Mouse (Mus musculus): ENCODE data around the gene Nudcd2. TPM values are rescaled to one million over a fixed set of nuclear protein-coding genes. Genes with fewer than 3 reads are reported as not detected.
"Not testable (repeated sequence)": the region's sequence is repeated elsewhere in the genome, so short reads cannot be mapped to it uniquely, and the experiment has no call there.

The Nudcd2 gene
- total RNA-seq (2021): 10 to 100 TPM in 1 of 2 experiments, 1 to 10 TPM in 1; 8.3 to 13.7 TPM
- long read RNA-seq, experiment 1, transcript Nudcd2-201 (4 exons, 1,577 nt): major isoform, 9 of 16 reads
- long read RNA-seq, experiment 1, partial matches to known transcripts: 0 of 16 reads
- long read RNA-seq, experiment 1, other reads (novel, unspliced or antisense): 7 of 16 reads
- long read RNA-seq, experiment 2, transcript Nudcd2-201 (4 exons, 1,577 nt): major isoform, 19 of 30 reads
- long read RNA-seq, experiment 2, partial matches to known transcripts: 0 of 30 reads
- long read RNA-seq, experiment 2, other reads (novel, unspliced or antisense): 8 of 30 reads

DNA sequence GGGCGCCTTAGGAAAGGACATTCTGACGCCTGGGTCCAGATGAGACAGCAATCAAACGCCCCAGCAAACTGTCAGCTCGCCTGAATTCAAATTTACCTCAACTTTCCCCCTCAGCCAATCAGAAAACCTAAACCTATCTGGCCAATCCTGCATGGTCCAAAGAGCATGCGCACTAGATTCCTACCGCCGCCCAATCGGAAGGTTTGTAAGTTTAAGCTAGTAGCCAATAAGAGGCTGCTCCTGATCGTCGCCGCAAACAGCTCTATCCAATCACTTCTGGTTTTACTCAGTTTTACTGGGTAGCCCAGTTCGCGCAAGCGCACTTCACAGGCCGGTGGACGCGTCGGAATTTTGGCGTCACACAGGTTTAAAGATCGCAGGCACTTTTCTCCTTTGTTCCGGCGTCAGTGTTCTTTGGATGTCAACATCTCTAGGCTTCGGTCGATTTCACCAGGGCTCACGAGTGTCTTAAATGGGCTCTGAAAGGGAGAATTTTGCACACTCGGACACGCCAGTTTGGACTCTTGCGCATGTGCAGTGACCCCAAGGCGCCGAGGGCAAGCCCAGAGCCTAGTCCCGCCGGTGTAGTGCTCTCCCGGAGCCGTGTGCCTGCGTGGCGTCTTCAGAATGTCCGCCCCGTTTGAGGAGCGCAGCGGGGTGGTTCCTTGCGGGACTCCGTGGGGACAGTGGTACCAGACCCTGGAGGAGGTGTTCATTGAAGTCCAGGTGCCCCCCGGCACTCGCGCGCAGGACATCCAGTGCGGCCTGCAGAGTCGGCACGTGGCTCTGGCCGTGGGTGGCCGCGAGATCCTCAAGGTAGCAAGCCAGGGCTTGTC, at the start of gene Nudcd2, which contains the start of gene Hmmr:
TSS of gene Nudcd2 (plus strand) at position 329 of the 836 bp plus-strand sequence.
TSS of gene Hmmr (minus strand) at position 84 of the 836 bp plus-strand sequence.
- peak; percentile 85 for DNase-seq
- intact Hi-C loops (cut with DNase I): loop anchor here (5.0 kb wide), 1 partner anchor 41 kb away; no protein-coding TSS in a partner anchor

DNA sequence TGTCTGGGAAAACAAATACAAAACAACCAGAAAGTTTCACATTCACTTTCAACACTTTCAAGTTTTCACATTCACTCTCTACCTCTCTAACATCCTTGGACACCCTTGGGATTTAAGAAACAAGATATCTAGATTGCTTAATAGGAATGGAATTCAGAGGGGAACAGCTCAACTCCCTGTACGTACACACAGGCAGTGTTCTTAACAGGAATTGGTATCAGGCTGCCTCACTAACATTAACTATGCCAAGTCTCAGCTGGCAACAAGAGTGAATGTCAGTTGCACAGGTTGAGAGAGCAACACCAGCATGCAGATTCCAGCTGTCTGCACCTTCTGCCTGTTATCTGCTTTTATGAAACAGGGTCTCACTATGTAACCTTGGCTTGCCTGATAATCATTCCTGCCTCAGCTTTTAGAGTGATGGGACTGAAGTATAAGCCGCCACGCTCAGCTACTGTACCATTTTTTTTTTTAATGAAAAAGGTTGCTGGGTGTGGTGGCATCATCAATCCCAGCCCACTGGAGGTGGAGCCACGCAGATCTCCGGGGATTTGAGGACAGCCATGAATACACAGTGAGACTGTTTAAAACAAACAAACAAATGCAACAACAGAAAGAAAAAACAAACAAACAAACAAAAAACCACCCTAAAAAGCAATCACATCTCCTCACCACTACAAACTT, 42.9 kb upstream of the Nudcd2 start:
- intact Hi-C loops (cut with DNase I): loop anchor here (5.0 kb wide), 2 partner anchors 42 to 62 kb away; partner anchors contain the start of genes Hmmr and Nudcd2
- DNase-seq: no peak

DNA sequence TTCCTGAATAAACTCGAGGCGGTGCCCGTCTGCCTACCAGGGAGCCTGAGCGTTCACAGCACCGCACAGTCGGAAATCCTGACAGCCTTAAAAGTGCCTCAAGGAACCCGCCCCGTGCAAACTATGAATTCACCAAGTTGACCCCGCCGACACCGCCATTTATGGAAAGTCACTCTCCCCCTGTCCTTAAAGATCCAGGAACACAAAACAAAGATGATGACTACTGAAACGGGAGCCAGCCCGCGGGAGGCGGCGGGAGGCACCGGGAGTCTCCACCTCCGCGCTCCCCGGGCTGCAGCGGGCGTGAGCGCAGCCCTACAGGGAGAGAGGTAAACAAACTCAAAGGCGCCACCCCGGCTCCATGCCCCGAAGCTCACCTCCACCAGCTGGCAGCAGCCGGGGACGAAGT, 41.4 kb upstream of the Nudcd2 start:
- intact Hi-C loops (cut with DNase I): loop anchor here (5.0 kb wide), 2 partner anchors 40 to 60 kb away; partner anchors contain the start of genes Hmmr and Nudcd2
- peak in 1 of 2 experiments; percentile 8 for DNase-seq

DNA sequence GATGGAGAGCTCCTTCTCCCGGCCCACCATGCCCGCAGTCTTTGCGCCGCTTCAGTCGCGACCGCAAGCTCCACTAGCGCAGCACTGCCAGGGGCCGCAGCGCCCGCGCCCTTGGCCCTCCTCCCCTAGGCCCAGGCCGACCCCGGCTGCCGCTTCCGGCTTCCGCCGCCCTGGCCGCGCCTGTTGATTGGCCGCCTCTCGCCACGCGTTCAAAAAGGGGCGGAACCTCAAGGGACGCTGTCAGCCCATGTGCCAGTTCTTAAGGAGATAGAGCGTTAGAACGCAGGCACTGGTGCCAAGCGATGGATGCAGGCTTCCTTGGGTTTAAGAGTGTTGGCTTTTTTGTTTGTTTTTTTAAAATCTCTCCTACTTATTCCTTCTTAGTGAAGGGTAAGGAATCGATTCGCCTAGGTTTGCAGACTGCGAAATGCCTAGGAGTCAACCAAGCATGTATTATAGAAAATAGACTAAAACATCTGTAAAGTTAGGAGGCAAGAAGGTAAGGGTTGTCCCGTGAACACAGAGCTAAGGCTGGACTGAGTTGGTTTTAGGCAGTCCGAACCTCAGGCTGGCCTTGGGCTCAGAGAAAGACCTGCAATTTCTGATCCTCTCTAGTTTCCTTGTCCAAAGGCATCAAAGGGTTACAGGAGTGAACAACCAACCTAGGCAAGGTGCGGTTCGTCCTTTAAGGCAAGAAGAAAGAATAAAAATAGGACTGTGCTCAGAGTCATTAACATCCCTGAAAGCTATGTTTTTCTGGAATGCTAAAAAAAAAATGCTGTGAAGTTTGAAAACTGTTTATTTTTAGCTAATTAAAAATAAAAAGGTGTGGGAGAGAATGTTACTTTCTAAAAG, 40.7 kb upstream of the Nudcd2 start:
- intact Hi-C loops (cut with DNase I): loop anchor here (5.0 kb wide), 2 partner anchors 40 to 60 kb away; partner anchors contain the start of genes Hmmr and Nudcd2
- DNase-seq: peak; percentile 87 to 94

DNA sequence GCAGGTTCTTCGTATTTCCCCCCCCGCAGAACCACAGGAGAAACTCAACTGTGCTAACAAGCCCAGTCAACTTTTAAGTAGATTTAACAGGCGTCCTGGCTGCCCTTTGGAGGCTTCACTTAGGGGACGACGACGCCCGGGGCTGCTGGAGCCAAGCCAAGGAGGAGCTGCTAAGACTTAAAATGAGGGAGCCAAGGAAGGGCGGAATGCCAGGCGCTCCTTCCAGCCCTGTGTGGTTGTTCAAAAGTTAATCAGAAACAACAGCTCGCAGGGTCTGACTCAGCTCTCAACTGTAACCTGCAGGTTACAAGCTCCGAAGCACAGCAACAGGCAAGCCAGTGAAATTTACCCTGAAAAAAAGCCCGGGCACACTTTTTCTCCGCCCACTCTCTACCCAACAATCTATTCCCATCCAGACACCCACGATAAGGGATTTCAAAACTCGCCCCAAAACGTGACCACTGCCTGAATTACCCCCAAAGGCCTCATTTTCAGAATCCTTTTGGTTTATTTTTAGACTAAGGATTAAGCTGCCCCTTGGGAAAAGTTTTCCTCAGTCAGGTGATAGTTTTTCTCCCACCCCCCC, 40.0 kb upstream of the Nudcd2 start:
- DNase-seq: peak; percentile 70 to 71
- intact Hi-C loops (cut with DNase I): loop anchor here (5.0 kb wide), 2 partner anchors 39 to 59 kb away; partner anchors contain the start of genes Hmmr and Nudcd2

DNA sequence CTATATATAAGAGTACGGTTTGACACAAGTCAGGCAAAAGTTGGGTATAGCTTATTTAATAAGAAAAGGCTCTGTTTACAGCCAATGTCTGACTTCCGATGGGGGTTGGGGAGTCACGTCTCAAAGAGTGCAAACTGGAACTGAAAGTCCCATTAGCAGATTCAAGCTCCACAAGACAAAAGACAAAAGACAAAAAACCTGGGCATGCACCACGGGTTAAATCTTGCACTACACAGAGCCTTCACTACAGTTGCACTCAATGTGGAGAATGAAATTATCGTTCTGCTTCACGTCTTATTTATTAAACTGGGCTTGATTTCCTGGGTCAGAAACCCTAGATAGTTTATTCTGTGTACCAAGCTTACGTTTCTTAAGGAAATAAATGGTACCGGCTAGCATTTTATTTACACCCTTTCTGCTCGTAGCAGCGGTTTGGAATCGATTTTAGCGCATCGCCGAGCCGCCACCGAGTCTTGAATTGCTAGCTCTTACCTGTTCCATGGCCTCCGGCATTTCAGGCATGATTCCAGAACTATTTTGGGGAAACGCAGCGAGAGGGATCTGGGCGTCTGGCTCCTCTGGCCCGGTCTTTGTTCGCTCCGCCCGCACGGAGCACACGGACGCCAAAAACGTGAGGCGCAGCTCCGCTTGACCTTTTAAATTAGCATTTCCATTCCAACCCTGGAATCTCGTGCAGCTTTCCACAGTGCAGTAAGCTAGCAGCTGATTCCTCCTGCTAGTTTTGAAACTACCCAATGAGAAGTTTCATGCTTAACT, 39.0 kb upstream of the Nudcd2 start:
- peak; percentile 28 to 51 for DNase-seq
- intact Hi-C loops (cut with DNase I): loop anchor here (5.0 kb wide), 2 partner anchors 38 to 58 kb away; partner anchors contain the start of genes Hmmr and Nudcd2

DNA sequence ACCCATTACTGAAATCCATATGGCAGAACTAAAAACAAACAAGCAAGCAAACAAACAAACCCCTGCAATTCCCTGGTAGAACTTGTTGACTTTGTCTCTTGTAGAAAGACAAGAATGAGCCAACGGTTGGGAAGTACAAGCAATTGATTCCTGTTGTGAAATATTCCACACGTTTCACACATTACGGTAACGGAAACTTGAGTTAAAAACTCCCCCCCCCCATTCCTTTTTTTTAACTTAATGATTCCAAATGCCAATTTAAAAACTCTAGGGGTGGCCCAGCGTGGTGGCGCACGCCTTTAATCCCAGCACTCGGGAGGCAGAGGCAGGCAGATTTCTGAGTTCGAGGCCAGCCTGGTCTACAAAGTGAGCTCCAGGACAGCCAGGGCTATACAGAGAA, 38.4 kb upstream of the Nudcd2 start, which contains the start of gene Mat2b:
TSS of gene Mat2b (minus strand) at position 101 of the 400 bp plus-strand sequence.
- no peak for DNase-seq
- intact Hi-C loops (cut with DNase I): no loop called here

DNA sequence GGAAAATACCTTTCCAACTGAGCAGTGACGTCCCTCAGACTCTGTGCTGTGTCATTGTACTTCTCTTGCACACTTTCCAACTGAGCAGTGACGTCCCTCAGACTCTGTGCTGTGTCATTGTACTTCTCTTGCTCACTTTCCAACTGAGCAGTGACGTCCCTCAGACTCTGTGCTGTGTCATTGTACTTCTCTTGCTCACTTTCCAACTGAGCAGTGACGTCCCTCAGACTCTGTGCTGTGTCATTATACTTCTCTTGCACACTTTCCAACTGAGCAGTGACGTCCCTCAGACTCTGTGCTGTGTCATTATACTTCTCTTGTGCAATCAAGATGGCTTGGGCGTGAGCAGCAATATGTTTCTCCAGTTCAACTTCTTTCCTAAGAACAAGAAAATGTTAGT, 23.6 kb upstream of the Nudcd2 start:
- DNase-seq; intact Hi-C loops (cut with DNase I): not testable (repeated sequence)

DNA sequence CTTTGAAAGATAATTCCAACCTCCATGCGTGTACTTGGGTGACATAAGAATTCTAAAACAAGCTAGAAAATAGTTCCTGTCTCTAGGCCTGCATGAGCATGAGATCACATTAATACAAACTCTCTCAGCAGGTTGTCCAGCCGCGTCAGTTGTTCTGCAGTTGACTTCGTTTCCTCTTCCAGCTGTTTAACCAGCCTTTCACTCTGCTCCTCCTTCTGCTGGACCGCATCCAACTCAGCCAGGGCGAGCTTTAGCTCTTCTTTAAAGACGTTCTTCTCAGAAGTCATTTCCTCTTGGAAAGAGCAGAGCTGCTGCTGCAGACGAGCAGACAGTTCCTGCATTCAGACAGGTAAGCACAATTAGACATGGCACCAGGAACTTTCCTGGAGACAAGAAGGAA, 19.6 kb upstream of the Nudcd2 start:
- intact Hi-C loops (cut with DNase I): no loop called here
- no peak for DNase-seq

DNA sequence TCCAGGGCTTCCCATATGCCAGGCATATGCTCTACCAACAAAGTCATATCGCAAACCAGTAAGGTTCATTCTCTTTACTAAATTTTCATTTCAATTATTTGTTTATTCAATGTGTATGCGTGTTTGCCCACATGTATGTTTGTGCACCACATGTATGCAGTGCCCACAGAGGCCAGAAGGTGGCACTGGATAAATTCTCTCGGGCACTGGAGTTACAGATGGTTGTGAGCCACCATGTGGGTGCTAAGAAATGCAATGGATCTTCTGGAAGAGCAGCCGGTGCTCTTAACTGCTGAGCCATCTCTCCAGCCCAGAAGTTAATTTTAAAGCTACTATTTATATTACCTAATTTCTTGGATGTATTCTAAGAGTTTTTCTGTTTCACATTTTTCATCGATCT, 17.9 kb upstream of the Nudcd2 start:
- intact Hi-C loops (cut with DNase I): no loop called here
- no peak for DNase-seq

DNA sequence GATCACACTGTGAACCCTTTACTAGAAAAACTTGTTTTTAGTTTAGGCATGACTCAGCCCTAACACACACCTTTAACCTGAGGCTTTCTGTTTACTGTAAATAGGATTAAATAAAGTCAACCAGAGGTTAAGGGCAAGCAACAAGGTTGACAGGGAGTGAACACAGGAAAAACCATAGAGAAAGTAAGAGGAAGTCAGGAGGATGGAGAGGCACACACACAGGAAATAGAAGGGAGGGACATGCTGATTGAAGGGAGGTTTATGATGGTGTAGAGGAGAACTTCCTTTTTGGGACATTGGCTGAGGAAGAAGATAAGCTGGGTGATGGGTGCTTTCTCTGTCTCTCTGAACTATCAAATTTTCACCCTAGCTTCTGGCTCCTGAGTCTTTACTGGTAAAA, 15.1 kb upstream of the Nudcd2 start:
- DNase-seq: no peak
- intact Hi-C loops (cut with DNase I): no loop called here

DNA sequence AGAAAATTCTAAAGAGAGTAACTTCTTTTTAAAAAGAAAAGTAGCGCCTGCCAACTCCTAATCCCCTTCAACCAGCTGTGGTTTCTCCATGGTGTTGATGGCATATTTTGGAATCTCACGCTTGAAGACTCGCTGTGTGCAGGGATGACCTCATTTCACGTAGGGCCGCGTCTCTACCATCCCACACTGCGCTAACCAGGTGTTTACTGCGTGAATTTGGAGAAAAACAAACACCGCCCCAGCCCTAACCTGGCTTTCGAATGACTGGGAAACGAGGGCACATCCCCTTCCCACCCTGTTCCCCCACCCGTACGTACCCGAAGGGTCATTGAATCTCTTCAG, 499 bp upstream of the Nudcd2 start:
- DNase-seq: no peak
- intact Hi-C loops (cut with DNase I): loop anchor here (5.0 kb wide), 1 partner anchor 41 kb away; no protein-coding TSS in a partner anchor

DNA sequence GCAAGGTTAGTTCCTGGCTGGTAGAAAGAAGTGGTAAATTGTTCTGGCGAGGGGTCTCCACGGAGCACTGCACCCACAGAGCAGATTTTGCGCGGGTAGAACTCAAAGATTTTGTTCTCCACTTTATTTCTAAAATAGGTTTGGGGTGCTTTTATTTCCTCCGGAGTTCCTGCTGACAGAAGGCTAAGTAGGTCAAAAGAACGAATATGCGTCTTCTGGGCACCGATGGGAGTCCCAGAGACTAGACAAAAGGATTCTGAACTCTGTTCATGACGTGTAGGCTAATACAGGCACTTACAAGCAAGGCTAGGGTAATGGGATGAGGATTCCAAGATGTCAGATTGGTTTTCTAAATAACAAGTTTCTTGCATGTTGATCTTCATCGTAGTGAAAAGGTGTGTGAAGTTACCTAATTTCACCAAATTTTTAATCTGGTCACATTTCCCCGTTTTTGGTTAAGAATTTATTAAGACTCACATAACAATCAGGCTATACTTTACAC, 835 bp downstream of the Nudcd2 start:
- intact Hi-C loops (cut with DNase I): loop anchor here (5.0 kb wide), 1 partner anchor 42 kb away; no protein-coding TSS in a partner anchor
- DNase-seq: no peak

DNA sequence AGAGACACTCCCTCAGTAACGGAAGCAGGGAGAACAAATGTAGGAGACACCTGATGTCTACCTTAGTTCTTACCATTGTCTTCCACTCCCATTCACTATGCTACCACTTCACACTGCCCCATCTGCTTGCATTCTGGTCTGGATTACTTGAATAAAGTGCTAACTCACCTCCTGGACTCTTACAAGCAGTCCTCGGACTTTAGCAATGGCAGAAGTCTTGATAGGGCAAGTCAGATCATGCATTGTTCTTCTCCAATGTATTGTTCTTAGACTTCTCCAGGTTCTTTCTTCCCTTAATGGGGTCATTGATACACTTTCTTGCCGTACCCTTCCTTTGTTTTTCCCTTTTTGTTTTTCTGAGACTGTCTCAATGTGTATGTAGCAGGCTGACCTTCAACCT, 3.9 kb downstream of the Nudcd2 start:
- intact Hi-C loops (cut with DNase I): no loop called here

DNA sequence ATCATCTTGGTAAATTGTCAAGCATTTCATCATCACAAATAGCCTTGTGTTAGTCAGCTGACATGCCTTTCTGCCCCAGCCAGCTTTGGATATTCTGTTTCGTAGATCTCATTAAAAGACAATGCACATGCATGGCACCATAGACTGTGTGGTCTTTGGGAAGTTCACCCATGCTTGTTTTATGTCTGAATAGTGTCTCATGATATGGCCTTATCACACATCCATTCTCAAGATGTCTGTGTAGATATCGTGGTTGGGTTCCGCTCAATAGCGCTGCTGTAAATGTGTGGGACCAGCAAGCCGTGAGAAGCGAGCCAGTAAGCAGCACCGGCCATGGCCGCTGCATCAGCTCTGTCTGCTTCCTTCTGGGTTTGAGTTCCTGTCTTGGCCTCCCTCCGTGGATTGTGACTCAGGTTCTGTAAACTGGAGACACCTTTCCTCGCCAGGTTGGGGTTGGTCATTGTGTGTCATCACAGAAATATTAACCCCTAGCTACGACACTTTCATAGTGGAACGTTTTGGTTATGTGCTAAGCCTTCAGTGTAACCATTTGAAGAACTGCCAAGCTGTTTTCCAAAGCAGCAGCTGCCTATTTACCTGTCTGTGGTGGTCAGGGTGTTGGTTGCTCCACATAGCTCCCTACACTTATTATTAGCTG, 8.3 kb downstream of the Nudcd2 start:
- intact Hi-C loops (cut with DNase I): no loop called here
- DNase-seq: no peak

More for the DNA sequence above, 3.9 kb downstream of the Nudcd2 start:
- no peak for DNase-seq

DNA sequence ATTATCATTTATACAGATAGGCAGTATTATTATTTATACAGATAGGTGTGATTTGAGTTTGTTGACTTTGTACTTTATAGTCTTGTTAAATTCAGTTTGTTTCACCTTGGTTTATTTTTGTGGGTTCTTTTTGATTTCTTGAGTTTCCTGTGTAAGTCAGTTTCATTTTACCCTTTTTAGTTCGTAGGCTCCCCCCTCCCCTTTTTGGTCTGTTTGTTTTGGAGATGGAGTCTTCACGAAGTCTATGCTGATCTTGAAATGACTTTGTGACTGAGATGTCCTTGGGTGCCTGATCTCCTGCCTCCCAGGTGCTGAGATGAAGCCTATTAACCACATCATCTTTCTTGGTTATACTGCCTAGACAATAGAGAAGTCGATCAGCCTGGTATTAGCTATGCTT, 10.9 kb downstream of the Nudcd2 start:
- intact Hi-C loops (cut with DNase I): no loop called here
- no peak for DNase-seq

DNA sequence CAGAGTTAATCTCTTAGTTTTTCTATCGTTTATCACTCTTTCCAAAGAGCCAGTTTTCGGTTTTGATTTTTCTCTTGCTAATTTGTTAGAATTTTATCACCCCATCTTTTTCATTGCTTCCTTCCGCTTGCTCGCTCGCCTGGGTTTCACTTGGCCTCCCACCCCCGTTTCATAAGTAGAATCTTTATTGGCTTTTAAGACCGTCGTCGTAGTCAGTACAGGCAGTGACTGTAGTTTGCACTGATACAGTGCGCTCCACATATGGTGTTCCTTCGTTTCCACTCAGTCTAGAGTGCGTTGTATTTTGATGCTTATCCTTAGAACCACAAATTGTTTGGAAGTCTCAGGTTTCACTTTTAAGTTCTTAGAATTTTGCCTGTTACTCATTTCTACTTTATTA, 12.9 kb downstream of the Nudcd2 start:
- DNase-seq: no peak

DNA sequence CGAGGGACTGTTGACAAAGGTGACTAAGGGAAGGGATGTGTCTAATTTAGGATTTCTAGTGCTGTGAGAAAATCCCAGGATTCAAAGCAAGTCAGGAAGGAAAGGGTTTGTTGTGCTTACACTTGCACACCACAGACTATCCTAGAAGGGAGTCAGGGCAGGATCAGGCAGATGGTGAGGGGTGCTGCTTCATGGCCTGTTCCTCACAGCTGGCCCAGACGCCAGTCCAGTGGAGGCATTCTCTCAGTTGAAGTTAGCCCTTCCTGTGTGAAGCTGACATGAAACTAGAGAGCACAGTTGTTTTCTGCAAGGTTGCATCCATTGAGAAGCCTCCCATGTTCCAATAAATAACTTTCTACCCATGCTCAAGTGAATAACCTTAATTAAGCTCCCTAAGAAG, 14.2 kb downstream of the Nudcd2 start:
- intact Hi-C loops (cut with DNase I): no loop called here
- no peak for DNase-seq

More for the DNA sequence above, 12.9 kb downstream of the Nudcd2 start:
- intact Hi-C loops (cut with DNase I): no loop called here
